Mouse (Mus musculus) inflammation-experienced regulatory T-cells, adult 16 weeks (primary cell): Measurements from ENCODE around the gene Nfe2l3. TPM values are rescaled to one million over a fixed set of nuclear protein-coding genes. Genes with fewer than 3 reads are reported as not detected.

Source experiments
- polyA plus RNA-seq: library from polyadenylated mRNA; unstranded; fragments of 100-300 nt; shearing (Covaris generic); gene quantifications from one replicate; pipeline ENCODE4 v1.2.1, GENCODE M21; 2017

Gene Nfe2l3
- polyA plus RNA-seq: 0.51 TPM

GRCm38 (mm10) chr6:51432535-51433397 lies at the start of gene Nfe2l3:
Nfe2l3 (plus strand) TSS chr6:51432670.

DNA sequence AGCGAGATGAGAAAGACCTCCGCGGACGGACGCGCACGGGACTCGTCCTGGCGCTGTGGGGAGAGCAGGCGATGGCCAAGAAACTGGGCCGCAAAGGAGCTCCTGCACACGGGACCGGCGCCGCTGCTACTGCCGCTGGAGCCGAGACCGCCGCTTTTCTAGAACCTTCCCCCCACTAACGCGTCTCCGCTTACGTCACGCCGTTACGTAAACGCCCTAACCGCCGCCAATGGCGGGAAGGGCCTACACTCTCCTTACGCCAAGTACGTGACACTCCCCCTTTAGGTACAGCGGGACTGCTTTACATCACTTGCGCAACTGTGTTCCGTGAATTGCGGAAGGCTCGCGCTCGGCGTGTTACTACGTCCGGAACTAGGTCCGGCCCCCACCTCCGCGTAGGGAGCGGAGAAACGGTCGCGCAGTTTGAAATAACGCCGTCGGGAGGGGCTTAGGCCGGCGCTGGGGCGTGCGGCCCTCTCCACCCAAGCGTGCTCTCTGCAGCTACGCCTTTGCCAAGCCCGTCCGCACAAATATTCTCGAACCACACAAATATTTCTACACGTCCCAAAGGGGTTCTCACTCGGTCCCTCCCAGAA lies 37.3 kb downstream of the Nfe2l3 start, which contains the start of gene Hnrnpa2b1:
Gene Hnrnpa2b1, minus strand, starts transcription at position 180 of the 596 bp plus-strand sequence.

GRCm38 (mm10) chr6:51470311-51471178 lies 38.1 kb downstream of the Nfe2l3 start, which contains the start of gene Cbx3:
Cbx3 (plus strand) TSS chr6:51470360.

Other genes starting within 250 kb of the Nfe2l3 start
- 1,852 TPM for gene Hnrnpa2b1, start 37.2 kb downstream of the Nfe2l3 start, polyA plus RNA-seq
- 89.2 TPM for gene Cbx3, start 37.7 kb downstream of the Nfe2l3 start, polyA plus RNA-seq
- gene Snx10, start 91.2 kb downstream of the Nfe2l3 start, polyA plus RNA-seq: 21.4 TPM